Mouse (Mus musculus) bone marrow macrophage, adult 2 months (primary cell): ENCODE results near the gene Mob3b.

Experiments
- CTCF ChIP-seq: IDR thresholded peaks from 2 replicates; pipeline ENCODE4 v1.5.1; 2012; ENCODE audit warnings: low read depth, mild to moderate bottlenecking, low read length, moderate library complexity
- POLR2A ChIP-seq: IDR thresholded peaks from 2 replicates; pipeline ENCODE4 v1.6.1; 2012; ENCODE audit warnings: mild to moderate bottlenecking, low read depth, low read length, borderline replicate concordance

GRCm38 (mm10) chr4:35204659-35205058 lies 47.4 kb upstream of the Mob3b start:
- no peak for TF ChIP-seq POLR2A
- no peak for TF ChIP-seq CTCF
